Mouse (Mus musculus): ENCODE data around the gene H2-Q2.
"Not testable (repeated sequence)": the region's sequence is repeated elsewhere in the genome, so short reads cannot be mapped to it uniquely, and the experiment has no call there.

The H2-Q2 gene

DNA sequence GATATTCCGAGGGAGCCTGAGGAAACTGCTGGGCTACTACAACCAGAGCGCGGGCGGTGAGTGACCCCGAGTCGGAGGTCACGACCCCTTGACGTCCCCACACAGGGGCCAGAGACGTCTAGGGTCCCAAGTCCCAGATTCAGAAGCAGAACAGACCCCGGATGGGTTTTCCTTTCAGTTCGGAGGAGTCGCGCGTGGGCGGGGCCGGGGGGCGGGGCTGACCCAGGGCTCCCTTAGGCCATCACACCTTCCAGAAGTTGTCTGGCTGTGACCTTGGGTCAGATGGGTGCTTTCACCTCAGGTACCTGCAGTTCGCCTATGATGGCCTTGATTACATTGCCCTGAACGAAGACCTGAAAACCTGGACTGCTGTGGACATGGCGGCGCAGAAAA, 17.4 kb downstream of the H2-Q2 start:
- in situ Hi-C loops (cut with MseI, MboI) = no loop called here

DNA sequence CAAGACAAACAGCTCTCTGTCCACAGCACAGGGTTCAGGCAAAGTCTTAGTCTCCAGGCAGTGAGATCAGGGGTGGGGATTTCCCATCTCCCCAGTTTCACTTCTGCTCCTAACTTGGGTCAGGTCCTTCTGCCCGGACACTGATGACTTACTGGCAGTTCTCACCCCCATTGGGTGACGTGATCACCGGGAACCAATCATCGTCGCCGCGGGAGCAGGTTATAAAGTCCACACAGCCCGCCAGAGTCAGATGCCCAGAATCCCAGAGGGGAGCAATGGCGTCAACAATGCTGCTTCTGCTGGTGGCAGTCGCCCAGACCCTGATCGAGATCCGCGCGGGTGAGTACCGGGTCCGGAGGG, 37.3 kb downstream of the H2-Q2 start, which contains the start of gene H2-Q4:
TSS of gene H2-Q4 (plus strand) at position 249 of the 360 bp plus-strand sequence.
- in situ Hi-C loops (cut with MseI, MboI) = no loop called here

DNA sequence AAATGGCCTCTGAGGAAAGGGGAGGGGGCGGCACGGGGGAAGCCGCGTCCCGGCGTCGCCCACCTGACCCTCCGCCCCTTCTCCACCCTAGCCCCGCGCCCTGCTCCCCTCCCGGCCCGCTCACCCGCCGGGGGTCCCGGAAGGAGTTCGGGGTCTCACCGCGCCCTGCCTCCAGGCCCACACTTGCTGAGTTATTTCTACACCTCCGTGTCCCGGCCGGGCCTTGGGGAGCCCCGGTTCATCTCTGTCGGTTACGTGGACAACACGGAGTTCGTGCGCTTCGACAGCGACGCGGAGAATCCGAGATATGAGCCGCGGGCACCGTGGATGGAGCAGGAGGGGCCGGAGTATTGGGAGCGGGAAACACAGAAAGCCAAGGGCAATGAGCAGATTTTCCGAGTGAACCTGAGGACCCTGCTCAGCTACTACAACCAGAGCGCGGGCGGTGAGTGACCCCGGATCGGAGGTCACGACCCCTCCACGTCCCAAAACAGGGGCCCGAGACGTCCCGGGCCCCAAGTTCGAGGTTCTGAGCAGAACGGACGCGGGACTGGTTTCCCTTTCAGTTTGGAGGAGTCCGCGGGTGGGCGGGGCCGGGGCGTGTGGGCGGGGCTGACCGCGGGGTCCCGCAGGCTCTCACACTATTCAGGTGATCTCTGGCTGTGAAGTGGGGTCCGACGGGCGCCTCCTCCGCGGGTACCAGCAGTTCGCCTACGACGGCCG, 37.8 kb downstream of the H2-Q2 start:
- in situ Hi-C loops (cut with MseI, MboI) = no loop called here

DNA sequence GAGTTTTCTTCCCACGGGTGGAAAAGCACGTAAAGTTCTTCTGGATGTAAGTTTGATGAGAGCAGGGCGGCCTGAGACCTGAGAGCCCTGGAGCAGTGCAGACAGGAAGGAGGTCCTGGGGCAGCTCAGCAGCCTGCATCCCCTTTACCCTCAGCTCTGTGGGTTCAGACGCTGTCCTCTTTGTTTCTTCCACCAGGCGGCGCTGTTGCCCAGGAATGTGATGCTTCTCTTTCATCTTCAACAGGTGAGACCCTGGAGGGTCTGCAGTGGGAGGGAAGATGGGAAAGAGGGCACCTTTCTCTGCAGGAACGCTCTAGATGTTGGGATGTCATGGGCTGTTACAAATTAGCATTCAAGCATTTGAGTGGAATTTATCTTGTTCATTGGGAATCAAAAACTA, 47.8 kb downstream of the H2-Q2 start:
- in situ Hi-C loops (cut with MseI, MboI) = not testable (repeated sequence)

DNA sequence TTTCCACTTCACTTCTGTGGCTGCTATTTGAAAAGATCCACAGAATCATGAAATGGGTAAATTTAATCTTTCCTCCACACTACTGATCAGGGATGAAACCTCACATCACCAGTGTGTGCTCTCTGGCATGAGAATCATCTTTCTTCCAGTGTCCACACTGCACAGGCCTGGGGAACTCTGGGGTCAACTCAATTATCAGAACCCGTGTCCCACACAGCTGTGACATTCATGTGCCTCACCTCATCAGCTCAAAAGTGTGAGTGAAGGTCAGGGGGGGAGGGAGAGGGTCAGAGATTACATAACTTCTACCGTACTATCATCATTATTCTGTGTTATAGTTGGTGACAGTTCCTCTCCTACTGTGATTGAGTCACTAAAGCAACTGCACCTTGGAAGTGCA, 50.6 kb downstream of the H2-Q2 start:
- in situ Hi-C loops (cut with MseI, MboI) = not testable (repeated sequence)

DNA sequence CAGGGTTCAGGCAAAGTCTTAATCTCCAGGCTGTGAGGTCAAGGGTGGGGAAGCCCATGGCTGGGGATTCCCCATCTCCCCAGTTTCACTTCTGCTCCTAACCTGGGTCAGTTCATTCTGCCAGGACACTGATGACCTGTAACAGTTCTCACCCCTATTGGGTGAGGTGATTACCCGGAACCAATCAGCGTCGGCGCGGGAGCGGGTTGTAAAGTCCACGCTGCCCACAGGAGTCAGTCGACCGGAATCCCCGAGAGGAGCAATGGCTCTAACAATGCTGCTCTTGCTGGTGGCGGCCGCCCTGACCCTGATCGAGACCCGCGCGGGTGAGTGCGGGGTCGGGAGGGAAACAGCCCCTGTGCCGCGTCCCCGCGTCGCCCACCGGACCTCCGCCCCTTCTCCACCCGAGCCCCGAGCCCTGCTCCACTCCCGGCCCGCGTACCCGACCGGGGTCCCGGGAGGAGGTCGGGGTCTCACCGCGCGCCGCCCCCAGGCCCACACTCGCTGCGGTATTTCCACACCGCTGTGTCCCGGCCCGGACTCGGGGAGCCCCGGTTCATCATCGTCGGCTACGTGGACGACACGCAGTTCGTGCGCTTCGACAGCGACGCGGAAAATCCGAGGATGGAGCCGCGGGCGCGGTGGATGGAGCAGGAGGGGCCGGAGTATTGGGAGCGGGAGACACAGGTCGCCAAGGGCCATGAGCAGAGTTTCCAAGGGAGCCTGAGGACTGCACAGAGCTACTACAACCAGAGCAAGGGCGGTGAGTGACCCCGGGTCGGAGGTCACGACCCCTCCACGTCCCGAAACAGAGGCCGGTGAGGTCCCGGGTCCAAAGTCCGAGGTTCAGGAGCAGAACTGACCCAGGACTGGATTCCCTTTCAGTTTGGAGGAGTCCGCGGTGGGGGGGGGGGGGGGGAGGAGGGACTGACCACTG, 52.1 kb downstream of the H2-Q2 start:
- in situ Hi-C loops (cut with MseI, MboI) = not testable (repeated sequence)
